Mouse (Mus musculus) brain, embryonic 14.5 days (tissue): Measurements from ENCODE around the gene Gm4763.

Experiments
- CTCF ChIP-seq: fragments of 200-500 bp; IDR thresholded peaks from 2 replicates; pipeline ENCODE4 v1.5.1; 2012; ENCODE audit warnings: inconsistent platforms, mild to moderate bottlenecking, moderate library complexity, borderline replicate concordance; ENCODE audit not compliant: insufficient read depth, insufficient read length; ENCODE audit errors: extremely low read depth
- POLR2A ChIP-seq: fragments of 200-500 bp; IDR thresholded peaks from 2 replicates; pipeline ENCODE4 v1.6.1; 2012; ENCODE audit warnings: mild to moderate bottlenecking, inconsistent platforms, borderline replicate concordance; ENCODE audit not compliant: poor library complexity, insufficient read depth, insufficient read length, severe bottlenecking; ENCODE audit errors: extremely low read depth

DNA sequence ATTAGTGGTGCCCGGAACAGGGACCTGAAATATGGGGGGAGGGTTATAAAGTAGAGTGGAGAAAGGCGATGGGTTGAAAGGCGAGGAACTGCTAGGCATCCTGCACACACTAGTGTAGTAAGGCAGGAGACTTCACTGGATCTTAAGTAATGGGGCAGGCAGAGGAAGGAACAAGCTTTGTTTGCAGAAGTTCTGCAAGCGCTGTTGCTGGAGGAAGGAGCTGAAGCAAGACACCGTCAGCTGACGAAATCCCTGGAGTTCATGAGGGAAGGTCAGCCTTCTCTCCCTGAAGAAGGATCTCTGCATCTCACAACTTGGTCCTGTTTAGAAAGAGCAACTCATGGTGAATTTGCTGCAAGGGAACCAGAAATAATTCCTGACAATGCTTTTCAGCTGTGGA lies 11.7 kb downstream of the Gm4763 start:
- TF ChIP-seq CTCF: no peak
- no peak for TF ChIP-seq POLR2A
